Mouse (Mus musculus): ENCODE data around the gene Mrpl51.

DNA sequence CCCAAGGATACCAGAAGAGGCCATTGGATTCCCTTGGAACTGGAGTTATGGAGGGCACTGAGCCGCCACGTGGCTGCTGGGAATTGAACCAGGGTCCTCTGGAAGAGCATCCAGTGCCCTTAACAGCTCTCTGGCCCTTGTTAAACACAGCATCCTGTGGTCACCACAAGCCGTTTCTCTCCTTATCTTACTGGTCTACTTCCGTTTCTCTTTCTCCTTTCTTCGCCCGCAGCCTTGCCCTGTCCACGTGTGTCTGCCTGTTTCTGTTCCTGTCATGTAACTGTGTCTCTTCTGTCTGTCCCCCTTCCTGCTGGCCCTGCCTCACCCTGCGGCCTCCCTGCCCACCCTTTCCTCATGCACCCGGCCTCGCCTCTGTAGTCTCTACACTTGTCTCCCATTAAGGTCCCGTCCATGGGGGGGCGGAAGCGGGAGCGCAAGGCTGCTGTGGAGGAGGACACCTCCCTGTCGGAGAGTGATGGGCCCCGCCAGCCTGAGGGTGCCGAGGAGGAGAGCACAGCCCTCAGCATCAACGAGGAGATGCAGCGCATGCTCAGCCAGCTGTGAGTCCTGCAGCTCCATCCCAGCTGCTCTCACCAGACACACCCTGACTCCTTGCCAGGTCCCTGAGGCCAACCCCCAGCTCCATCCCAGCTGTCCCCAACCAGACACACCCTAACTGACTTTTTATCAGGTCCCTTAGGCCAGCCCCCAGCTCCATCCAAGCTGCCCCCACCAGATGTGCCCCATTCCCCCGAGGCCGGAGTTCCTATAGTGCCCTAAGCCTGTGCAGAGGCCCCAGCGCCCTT, 39.2 kb upstream of the Mrpl51 start:
- TF ChIP-seq POLR2A (IDR thresholded peaks at IDR 0.05; ENCODE audit: borderline replicate concordance, low read depth, low read length) (no peak), CTCF (IDR thresholded peaks at IDR 0.05; ENCODE audit: low read depth, low read length) (no peak)
